Mouse (Mus musculus) spleen, postnatal 36 days (tissue): ENCODE data around the gene Atp8a1.
"Not testable (repeated sequence)": the region's sequence is repeated elsewhere in the genome, so short reads cannot be mapped to it uniquely, and the experiment has no call there.

Source experiments
- DNase-seq, 2 experiments: peaks; one replicate each; pipeline ENCODE4 v3.0.0; 2022; ENCODE audit warnings: low spot score in 2 of 2, mixed read lengths in 1 of 2

Atp8a1 gene

DNA sequence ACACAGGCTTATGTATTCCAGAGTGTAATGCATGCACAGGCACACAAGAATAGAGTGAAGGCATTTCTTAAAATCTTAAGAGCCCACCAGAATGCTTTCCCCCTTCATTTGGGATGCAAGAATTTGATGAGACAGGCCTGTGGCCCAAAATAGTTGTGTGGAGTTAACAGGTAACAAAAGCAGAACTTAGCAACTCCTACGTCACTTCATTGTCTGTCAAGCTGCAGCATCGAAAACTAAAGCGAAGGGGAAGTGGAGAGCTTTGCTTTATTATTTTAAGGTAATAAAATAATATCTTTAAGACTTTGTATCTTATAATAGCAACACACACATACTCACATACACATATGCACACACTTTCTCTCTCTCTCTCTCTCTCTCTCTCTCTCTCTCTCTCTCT, 20.3 kb downstream of the Atp8a1 start:
- no peak for DNase-seq

DNA sequence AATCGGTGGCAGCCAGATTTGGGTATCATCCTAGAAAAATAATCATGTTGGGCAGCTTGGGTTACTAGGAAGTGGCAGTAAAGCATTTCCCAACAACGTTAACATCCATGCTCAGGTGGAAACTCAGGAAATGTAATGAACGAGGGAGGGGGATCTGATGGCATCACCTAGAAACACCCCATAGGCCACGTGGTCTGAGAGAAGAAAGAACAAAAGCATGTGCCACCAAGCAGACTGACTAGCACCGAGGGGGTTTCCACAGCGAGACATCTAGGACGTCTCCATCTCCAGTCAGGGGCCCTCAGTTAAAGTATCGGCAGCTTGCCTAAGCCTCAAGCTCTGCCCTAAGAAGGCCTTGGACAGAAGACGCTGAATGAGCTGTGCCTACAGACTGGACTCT, 21.0 kb downstream of the Atp8a1 start:
- no peak for DNase-seq

DNA sequence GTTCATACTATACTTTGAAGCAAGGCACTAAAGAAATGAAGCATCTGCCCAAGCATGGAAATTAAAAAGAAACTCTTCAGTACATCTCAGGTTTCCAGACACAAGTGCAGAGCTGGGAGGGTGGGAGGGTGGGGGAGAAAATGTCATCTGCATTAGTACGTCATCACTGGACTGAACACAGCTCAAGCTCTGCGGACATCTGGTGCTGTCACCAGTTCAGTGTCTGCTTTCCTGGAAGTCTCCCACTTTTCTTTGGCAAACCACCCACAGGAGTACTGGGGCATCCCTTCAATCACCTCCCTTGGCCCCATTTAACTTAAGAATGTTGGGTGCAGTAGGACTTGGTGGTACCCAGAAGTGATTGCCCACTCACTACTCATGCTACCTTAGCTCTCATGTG, 22.6 kb downstream of the Atp8a1 start:
- no peak for DNase-seq

DNA sequence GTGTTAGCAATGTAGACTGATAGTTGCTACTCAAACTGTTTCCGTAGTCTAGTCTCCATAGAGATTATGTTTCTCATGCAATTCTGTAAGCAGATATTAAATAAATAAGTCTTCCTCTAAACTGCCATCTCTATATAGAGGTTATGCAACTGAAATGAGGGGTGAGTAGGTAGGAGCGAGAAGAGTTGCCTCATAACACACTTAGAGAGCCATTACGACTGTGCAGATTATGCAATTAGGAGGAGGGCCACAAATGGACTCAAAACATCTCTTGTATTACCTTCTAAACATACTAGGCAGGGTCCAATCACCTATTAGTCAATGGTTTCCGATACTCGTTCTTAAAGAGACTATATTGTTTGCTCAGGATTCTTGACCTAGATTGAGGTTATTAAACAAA, 23.5 kb downstream of the Atp8a1 start:
- DNase-seq: no peak

DNA sequence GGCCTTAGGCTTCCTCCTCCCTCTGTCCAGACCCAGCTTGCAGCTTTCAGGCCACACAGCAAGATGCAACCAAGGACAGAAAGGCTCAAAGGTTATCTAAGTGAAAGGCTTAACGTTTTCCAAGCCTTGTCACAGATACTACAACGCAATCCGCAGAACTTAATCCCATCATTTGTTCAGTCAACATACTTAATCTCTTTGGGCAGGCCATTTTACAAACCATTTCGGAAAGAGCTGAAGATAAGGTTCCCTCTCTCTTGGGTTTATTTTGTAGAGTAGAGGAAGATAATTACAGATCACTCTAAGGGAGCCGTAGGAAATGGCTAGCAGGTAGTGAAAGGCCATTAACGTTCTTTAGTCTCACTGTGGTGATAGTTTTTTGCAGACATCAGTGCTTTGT, 24.6 kb downstream of the Atp8a1 start:
- DNase-seq: no peak

DNA sequence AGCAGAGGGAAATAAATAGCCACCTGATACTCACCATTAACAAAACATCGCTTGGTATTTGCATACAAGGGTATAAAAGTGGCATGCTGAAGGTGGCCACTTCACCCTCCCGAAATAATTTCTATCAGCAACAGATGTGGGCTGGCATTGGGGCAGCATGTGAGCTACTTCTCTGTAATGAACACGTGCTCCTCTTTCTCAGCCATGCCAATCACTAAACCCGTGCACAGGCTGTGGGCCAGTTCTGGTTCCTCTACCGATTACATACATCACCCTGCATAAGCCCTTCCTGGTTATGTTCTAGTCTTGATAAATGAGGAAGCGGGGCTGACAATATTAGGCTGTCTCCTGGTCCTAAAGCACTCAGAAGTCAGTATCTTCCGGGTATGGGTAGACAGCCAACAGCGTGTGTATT, 25.2 kb downstream of the Atp8a1 start:
- peak; percentile 77 to 81 for DNase-seq

DNA sequence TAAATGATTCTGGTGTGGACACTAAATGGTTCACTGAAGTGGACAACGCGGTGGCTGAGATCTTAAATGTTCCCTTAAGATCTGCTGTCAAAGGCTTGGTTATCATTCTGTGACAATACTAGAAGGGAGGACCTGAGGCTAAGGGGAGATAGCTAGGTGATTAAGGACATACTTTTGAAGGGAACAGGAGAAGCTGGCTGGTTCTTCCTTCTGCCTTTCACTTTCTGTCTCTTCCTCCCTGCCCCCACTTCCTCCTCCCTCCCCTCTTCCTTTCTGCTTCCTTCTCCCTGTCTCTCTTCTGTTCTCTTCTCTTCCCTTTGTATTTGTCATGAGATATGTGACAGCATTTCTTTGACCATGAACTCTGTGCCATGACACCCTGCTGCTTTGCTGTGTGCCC, 26.0 kb downstream of the Atp8a1 start:
- no peak for DNase-seq

DNA sequence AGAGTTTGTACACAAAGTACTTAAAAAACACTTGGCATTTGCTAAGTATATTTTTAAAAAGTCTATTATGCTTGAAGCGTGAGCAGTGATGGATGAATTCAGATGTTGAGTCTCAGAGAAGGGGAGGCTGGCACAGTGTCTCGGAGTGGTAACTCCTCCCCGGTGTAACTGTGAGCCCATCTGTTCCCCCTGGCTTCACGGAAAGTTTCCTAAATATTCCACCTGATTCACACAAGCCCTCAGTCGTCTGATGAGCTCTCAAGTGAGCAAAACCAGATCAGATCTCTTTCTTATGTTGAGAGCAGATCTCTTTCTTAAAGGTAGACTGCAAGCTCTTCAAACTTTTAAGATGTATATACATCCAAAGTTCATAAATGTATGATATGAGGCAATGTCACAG, 27.8 kb downstream of the Atp8a1 start:
- DNase-seq: no peak

DNA sequence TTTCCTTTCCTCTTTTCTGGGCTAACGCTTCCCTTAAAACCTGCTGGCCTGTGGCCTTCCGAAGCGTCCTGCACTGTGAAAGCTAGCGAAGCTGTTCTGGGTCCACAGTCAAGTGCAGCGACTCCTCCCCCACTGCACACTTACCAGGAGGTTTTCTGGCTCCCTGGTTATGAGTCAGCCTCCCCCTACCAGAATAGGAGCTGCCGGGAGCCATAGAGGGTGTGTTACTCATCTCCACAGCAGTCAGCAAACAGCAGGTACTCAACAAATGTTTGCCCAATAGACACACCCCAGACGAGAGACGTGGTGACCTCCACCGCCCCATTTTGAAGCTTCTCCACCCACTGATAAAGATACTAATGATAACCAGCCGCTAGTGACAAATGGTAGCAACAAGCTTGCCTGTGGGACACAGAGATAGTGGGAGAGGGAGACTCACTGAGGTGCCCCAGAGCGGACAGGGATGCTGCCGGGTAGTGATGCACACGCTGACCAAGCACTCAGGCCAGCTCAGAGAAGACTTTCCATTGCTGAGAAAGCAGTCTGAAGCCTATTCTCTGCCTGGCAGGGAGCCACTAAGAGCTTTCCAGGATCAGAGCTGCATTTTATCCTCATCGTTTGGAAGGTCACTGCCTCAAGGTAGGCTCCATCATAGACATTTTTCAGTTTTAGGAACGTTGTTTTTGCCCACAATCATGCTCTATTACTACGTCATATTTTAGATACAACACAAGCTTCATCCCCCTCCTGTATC, 31.5 kb downstream of the Atp8a1 start:
- DNase-seq: peak; percentile 25 to 41

DNA sequence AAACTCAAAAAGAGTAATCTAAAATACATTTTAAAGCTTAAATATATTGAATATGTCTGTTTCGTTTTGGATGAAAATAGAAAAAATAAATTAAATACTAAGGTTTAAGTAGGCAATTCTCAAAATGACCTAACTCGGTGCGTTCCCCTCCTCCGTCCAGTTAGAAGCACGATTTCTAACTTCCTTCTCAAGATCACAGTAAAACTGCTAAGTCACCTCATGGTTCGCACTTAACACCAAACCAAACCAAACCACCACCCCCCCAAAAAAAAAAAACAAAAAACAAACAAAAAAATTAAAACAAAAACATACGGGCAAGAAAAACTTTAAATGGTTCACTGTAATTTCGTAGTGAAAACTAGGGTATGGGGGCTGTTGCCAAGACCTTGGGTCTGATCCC, 32.2 kb downstream of the Atp8a1 start:
- DNase-seq: not testable (repeated sequence)

DNA sequence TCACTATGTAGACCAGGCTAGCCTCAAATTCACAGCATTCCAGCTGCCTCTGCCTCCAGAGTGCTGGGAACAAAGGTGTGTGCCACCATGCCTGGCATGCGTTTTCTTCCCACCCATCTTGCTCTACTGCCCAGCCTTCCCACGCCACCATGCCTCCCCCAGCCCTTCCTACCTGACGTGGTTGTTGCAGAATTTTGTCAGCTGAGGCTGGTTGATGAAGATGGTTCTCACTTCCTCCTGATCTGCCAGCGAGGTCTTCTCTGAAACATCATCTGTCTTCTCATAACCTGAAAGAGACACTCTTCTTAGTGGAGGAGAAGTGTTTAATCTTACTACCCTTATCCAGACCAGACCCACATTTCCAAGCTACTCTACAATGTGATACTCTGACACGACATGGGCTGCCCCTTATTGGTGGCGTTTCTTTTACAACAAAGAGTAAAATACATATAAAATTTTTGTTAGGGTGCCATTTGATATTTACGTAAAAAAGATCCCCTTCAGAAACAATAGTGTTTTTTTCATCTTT, 32.7 kb downstream of the Atp8a1 start:
- DNase-seq: no peak

DNA sequence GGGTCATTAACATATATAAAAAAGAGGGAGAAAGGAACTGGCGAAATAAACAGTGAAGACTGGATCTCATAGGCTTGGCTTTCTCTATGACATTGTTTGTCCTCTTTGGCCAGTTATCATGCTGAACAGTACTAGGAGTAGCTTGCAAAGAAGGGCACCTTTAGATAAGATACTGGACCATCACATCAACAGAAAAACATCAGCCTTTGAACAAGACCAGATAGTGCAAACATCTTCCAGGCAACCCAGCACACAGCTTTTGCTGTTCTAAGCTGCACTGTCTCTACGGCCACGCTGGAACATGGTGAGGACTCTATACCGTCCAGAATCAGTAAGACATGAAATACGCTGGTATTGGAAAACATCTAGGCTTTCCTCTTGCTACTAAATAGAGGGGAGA, 33.9 kb downstream of the Atp8a1 start:
- DNase-seq: no peak

DNA sequence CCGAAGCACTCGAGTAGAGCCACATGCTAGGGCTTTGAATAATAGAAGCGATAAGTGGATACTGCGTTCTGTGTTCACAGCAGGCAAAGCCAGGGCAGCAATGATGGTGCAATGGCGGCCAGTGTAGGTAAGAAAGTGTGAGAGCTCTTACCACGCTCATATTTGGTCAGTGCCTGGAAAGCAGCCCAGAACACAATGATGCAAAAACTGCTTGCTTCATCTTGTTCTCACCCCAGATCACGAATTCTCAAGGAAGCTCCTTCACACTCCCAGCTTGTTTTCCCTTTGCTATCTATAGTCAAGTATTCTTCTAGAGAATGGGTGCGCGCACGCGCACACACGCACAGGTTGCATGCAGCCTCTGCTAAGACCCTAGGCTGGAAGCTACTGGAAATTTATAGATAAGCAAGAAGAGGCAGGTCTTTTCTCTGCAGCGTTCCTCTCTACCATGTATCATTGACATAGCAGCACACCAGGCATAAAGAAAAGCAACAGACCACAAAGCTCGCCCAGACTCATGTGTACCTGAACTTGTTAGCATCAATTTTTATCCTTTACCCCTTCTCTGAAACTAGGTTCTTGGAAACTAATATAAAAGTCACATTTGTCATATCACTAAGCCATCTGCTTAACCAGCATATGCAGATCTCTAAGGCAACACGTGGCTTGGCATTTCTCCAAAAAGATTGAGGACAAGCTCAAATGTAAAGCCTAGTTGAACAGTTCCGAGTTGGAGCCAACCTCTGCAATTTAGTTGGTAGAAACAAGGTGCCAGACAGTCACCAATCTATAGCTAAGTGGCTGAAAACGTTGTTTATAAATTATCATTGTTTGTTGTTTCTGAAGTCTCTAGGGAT, 44.8 kb downstream of the Atp8a1 start:
- no peak for DNase-seq

DNA sequence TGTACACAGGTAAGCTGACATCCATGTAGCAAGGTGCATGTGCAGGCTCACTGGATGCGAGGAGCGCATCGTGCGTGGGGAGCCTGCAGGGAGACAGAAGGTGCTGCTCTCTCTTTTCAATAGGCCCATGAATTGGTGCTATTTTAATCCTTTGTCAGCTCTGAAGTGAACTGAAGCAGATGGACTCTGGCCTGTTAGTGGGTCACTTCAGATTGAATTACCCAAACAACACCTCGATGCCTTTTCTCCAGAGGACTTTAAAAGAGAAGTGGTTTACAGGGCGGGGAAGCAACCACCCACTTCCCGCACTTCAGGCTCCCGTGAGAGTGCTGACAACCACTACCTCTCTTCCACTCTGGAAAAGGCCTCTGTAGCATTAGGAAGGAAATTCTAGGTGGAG, 46.4 kb downstream of the Atp8a1 start:
- DNase-seq: no peak

DNA sequence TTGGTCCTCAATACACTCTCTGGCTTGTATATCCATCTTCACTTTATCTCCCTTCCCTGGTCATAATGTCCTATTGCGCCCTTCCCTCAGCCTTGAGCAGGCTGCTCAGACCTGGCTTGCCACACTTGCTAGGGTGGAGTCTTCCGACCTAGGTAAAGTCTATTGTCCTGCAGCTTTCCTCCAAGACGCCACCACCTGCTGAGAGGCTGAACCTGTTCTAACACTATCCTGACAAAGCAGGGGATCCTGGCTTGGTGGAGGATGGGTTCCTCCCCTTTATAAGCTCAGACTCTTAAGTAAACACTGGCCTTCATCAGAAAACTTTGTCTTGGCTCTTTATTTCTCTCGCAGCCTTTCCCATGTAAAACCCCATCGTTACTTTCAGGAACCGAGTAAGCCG, 47.4 kb downstream of the Atp8a1 start:
- DNase-seq: no peak

DNA sequence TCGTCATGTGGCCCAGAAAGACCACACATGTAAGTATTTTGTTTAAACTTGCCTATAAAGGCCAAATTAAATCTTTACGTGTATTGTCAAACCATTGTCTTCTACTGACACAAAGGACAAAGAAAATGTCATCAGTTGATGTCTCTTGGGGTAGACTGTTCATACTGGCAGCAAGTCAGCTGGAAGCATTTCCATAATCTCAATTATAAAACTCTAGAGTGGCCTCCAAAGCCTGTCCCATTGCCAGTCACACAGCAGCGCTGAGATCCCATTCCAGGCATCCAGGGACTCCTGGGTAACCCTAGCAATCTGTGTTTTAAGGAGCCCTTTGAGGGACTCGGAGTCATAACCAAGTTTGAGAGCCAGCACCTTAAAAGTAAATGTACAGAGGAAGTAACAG, 48.9 kb downstream of the Atp8a1 start:
- DNase-seq: no peak

DNA sequence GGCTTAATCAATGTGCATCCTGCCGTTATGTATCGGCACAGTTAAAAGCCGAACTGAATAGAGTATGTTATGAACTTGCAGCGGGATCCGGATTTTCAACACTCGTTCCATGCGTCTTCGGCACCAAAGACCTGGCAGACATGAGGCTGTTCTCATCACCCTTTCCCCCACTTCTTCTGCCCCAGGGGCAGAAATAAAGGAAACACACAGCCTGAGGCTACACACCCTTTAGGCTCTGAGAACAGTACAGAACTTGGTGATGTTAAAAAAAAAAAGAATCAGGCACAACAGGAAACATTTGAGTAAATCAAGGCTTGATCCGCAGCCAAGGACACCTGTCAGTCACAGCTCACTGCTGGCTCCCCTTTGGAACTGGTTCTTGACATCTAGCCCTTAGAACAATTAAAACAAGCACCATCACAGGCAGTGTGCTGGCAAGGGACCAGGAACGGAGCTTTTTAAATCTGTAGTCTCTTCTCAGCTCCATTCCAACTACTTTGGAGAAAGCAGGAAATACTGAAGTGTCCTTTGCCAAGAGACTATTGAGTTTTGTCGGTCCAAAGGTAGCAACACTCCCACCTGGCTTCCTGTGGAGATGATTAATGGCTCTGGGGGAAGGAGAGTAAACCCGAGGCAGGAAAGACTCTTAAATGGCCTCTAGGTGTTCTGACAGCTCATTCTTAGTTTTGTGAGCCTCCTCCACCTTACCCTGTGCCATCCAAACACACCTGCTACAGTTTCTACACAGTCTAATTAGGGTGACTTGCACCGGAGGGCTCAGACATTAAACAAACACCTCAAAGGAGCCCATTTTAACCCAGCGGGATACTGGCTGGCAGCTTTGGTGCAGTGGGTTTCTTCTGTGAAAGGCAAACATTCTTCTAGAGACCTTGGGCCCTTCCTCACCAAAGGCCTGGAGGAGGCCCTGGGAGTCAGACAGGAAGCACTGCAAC, 50.0 kb downstream of the Atp8a1 start:
- no peak for DNase-seq

DNA sequence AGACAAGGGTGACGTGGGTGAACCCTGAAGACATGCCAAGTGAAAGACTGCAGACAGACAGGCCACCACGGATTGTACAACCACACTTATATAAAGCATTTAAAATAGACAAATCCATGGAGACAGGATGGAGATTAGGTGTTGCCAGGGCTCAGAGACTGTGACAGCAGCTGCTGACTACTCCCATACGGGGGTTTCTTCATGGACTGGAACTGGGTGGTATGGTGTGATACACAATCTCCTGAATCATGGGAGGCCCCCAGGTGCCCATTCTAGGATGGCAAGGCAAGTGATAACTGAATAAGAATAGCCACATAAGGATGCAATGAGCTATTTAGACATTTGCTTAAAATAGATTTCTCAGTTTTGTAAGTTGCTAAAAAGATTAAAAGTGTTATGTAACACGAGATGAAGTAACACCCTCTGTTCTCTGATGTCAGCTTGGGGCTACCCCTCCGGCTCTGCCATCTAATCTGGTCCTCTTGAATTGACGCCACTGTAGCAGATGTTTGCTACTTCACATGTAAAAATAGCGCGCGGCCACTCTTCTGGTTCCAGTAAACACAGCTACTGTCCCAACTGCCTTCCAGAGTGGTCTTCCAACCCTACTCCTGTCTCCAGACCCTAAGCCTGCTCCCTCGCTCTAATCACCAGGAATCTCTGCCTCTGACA, 53.0 kb downstream of the Atp8a1 start:
- no peak for DNase-seq

DNA sequence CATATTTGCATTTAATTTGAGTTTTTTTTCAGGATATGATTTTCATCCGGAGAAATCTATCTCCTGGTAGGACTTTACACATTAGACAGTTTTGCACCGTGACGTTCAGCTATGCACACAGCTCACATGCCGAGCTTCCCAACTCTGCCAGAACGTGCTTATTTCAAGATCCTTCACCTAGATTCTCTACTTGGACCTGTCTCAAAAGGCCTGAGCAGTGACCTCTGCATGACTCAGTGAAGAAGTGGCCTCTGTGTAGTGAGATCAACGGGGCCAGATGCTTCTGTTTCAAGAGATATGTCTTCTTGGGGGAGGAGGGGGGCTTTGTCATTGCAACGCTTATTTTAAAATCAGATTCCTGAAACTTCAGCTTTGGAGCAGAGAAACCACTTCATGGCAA, 64.5 kb downstream of the Atp8a1 start:
- no peak for DNase-seq

DNA sequence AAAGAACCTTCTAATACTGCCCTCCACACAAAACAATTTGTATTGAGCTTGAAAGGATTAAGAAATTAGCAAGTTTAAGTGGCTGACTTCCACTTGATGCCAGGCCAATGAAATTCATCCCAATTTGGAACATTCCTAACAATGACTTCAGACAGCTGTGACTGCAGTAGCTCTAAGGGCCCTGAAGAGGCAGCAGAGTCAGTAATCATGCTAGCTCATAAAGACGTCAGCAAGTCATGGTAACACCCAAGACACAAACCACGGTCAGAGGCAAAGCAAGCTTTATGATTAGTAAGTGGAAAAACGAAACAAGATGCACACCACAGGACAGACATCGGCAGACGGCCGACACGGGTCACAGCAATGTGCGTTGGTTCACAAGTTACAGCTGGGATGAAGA, 69.2 kb downstream of the Atp8a1 start:
- DNase-seq: no peak

DNA sequence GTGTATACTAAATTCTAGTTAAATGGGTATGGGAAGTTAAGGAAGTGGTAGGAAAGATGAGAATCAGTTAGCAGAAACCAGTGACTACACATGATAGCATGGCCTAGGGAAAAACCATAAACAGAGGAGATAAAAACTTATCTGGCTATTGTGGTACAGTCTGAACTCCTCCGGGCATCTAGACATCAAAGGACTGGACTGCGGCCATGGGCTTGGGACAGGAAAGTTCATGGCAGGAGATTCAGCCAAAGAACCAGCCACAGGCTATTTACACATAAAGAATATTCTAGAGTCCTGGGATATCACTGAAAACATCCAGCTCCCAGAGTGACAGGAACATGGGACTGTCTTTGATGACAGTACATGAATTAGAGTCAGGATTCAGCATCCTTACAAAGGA, 73.0 kb downstream of the Atp8a1 start:
- no peak for DNase-seq
